Mouse (Mus musculus): ENCODE data around the gene Spert.

DNA sequence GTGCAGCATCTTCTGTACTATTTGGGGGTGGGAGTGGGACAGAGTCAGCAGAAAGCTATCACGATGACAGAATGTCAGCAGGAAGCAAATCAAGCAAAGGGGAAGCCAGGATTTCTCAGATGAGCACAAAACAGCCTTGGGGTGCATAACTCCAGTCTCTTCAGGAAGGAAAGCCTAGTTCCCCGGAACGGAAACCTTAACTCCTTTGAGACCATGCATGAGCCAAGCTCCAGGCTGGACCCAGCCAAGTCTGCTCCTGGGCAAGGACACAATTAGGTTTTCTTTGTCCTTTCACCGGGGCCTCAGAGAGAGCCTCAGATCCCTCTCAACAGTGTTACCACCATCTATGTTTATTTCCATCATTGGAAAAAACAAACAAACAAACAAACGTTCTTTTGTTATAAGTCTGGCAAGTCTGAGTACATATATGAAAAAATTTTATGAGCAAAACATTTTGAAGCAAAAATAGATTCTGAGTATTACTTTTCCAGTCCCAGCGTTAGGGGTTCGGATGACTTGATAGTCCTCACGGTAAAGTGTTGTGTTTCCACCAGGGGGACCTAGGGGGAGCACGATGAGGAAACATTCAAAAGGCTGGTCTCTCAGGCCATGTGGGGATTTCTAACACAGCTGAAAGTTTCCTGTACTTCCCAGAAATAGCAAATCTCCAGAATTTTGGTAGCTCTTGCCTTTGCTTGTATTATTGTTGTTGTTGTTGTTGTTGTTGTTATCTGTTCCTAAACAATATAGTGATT lies 31.2 kb downstream of the Spert start:
- 0 out of 2 replicates have a peak, but pooled peaks have one; percentile 21 for TF ChIP-seq CTCF (IDR thresholded peaks at IDR 0.05; ENCODE audit: low read depth)
- TF ChIP-seq EP300 (IDR thresholded peaks at IDR 0.05; ENCODE audit: low read depth): no peak
